Mouse (Mus musculus): ENCODE data around the gene Selplg. TPM values are rescaled to one million over a fixed set of nuclear protein-coding genes. Genes with fewer than 3 reads are reported as not detected.

Selplg gene
- polyA plus RNA-seq, 1 experiment, result 1.3 TPM

GRCm38 (mm10) chr5:113805301-113805700, 27.1 kb downstream of the Selplg start:
- no peak for DNase-seq (ENCODE audit: low read depth)

DNA sequence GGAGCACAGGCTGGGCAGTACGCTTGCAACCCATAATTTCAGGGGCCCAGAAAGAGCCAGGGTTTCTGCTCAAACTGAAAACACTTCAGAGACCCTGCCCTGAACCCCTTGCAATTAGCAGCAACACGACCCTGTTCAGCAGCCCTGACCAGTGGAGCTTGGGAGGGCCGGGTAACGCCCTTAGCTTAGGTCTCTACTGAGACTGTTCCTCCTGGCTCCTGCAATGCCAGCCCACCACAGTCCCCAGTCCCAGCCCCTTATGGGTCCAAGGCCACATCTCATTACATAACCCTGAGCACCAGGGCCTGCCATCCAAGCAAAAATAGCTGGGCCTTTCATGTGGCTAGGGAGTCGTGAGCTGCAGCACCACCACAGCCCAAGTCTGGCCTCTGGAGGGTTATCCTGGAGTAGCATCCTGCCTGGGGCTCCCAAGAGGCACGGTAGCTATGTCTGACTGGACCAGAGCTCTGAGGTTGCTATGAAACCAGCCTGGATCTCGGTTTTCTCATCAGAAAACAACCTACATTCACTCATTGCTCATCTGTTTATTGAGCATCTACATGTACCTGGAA, 28.0 kb downstream of the Selplg start:
- no peak for TF ChIP-seq CTCF (IDR thresholded peaks at IDR 0.05; ENCODE audit: borderline replicate concordance, extremely low read depth, insufficient read depth, insufficient read length)
- DNase-seq (ENCODE audit: low read depth), result no peak

More at GRCm38 (mm10) chr5:113805301-113805700, 27.1 kb downstream of the Selplg start:
- TF ChIP-seq CTCF (IDR thresholded peaks at IDR 0.05; ENCODE audit: borderline replicate concordance, extremely low read depth, insufficient read depth, insufficient read length), result no peak
- TF ChIP-seq POLR2A (IDR thresholded peaks at IDR 0.05; ENCODE audit: borderline replicate concordance, extremely low read depth, insufficient read depth, insufficient read length, poor library complexity, severe bottlenecking), result no peak

GRCm38 (mm10) chr5:113800280-113800679, 32.2 kb downstream of the Selplg start, which contains the start of gene Tmem119:
Gene Tmem119 (minus strand): TSS chr5:113800516.
- TF ChIP-seq CTCF (IDR thresholded peaks at IDR 0.05; ENCODE audit: borderline replicate concordance, extremely low read depth, insufficient read depth, insufficient read length) (no peak), POLR2A (IDR thresholded peaks at IDR 0.05; ENCODE audit: borderline replicate concordance, extremely low read depth, insufficient read depth, insufficient read length, poor library complexity, severe bottlenecking) (no peak)
- peak; percentile 78 for DNase-seq (ENCODE audit: low read depth)

DNA sequence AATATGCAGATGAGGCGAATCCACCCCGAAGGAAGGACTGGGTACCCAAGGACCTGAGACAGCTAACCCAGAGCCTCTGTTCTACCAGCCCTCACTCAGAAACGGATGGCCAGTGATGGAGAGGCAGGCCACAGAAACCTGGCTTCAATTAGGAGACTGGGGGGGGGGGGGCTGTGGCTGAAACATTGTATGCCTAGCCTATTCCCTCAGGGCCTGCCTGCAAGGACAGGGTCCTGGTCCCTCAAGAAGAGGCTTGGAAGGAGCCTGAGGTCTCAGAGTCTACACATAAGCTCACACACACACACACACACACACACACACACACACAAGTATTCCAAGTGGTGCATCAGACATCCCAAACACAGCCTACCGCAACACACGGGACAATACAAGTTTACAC, 32.8 kb downstream of the Selplg start:
- TF ChIP-seq CTCF (IDR thresholded peaks at IDR 0.05; ENCODE audit: borderline replicate concordance, extremely low read depth, insufficient read depth, insufficient read length), result no peak
- no peak for TF ChIP-seq POLR2A (IDR thresholded peaks at IDR 0.05; ENCODE audit: borderline replicate concordance, extremely low read depth, insufficient read depth, insufficient read length, poor library complexity, severe bottlenecking)

DNA sequence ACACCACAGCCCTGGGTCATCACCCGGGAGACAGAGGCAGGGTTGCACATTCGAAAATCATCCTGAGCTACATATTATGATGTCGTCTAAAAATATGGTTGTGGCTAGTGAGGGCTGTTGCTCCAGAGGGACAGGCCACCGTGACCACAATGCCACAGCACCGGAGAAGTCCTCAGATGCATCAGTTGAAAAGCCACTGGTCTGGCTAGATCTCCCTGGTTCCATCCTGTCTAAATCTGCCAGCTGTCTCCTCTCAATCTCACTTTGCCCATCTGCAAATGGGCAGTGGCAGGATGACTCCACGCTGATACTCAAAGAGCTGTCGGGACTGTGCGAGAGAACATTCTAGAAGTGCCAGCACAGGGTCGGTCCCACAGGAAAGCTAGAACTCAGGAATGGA, 33.9 kb downstream of the Selplg start:
- no peak for DNase-seq (ENCODE audit: low read depth)
- no peak for TF ChIP-seq POLR2A (IDR thresholded peaks at IDR 0.05; ENCODE audit: borderline replicate concordance, extremely low read depth, insufficient read depth, insufficient read length, poor library complexity, severe bottlenecking)
- no peak for TF ChIP-seq CTCF (IDR thresholded peaks at IDR 0.05; ENCODE audit: borderline replicate concordance, extremely low read depth, insufficient read depth, insufficient read length)

More for the DNA sequence above, 32.8 kb downstream of the Selplg start:
- DNase-seq (ENCODE audit: low read depth), result no peak

DNA sequence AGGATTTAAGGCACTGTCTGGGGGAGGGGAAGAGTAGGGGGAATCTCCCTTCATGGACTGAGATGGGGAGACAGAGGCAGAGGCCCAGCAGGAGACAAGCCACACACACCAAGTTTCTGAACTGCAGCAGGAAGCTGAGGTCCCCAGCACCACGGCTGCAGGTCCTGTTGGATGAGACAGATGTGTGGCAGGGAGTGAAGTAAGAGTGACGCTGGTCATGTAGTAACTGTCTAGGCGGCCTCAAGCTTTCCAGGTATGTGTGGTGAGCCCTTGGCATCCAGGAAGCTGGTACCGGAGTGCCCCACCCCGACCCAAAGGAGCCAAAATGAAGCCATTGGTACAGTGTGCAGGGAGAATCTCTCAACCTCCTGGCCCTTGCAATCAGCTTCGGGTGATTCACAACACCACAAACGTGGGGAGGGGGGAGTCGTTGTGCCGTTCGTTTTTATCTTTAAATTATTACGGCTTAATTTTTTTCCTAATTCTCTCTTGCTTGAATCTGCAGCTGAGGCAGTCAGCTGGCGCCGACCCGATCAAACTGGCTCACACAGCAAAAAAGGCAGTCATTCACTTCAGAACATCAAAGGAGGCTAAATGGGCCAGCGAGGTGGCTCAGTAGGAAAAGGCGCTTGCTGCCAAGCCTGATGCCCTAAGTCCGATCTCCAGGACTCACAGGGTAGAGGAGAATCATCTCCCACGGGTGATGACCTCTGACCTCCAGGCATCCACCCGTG, 35.1 kb downstream of the Selplg start:
- no peak for TF ChIP-seq CTCF (IDR thresholded peaks at IDR 0.05; ENCODE audit: borderline replicate concordance, extremely low read depth, insufficient read depth, insufficient read length)
- TF ChIP-seq POLR2A (IDR thresholded peaks at IDR 0.05; ENCODE audit: borderline replicate concordance, extremely low read depth, insufficient read depth, insufficient read length, poor library complexity, severe bottlenecking), result no peak
- DNase-seq (ENCODE audit: low read depth), result peak; percentile 18

- DNase-seq (ENCODE audit: low read depth), result peak; percentile 24
- TF ChIP-seq POLR2A (IDR thresholded peaks at IDR 0.05; ENCODE audit: borderline replicate concordance, extremely low read depth, insufficient read depth, insufficient read length, poor library complexity, severe bottlenecking) (no peak), CTCF (IDR thresholded peaks at IDR 0.05; ENCODE audit: borderline replicate concordance, extremely low read depth, insufficient read depth, insufficient read length) (no peak)
These were observed 35.9 kb downstream of the Selplg start for GRCm38 (mm10) chr5:113796401-113797148.

DNA sequence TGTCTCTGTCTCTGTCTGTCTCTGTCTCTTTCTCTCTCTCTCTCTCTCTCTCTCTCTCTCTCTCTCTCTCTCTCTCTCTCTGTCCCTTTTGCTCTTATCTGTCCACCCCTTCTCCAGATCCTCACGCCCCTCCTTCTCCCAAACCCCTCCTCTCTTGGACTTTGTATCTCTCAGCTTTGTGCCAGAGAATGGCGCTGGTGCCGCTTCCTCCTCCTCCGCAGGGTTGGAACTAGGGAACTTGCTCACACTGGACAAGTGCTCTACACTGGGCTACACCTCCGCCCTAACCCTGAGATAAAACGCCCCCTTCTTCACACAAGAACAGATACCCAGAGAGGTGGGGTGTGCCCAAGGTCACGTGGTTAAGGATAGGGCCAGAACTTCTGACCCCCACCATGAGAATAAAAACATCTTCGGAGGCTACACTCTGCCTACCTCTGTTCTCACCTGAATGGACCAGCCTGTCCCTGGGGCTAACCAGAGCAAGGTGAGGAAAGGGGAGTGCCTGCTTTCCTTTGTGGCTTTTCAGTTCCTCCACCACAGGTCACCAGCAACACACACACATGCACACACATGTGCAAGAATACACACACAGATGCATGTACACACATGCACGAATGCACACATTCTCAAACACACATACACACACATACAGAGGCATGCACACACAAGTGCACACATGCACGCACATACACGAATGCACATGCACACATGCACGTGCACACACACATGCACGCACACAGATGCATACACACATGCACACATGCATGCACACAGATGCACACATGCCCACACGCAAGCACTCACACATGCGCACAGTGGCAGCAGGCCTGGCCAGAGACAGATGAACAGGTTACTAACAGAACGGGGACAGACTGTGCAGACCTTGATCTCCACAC, 41.0 kb downstream of the Selplg start:
- no peak for TF ChIP-seq CTCF (IDR thresholded peaks at IDR 0.05; ENCODE audit: borderline replicate concordance, extremely low read depth, insufficient read depth, insufficient read length)
- TF ChIP-seq POLR2A (IDR thresholded peaks at IDR 0.05; ENCODE audit: borderline replicate concordance, extremely low read depth, insufficient read depth, insufficient read length, poor library complexity, severe bottlenecking), result no peak
- no peak for DNase-seq (ENCODE audit: low read depth)

- DNase-seq (ENCODE audit: low read depth), result no peak
- TF ChIP-seq POLR2A (IDR thresholded peaks at IDR 0.05; ENCODE audit: borderline replicate concordance, extremely low read depth, insufficient read depth, insufficient read length, poor library complexity, severe bottlenecking) (no peak), CTCF (IDR thresholded peaks at IDR 0.05; ENCODE audit: borderline replicate concordance, extremely low read depth, insufficient read depth, insufficient read length) (no peak)
These were observed 41.8 kb downstream of the Selplg start for GRCm38 (mm10) chr5:113790453-113791196.

DNA sequence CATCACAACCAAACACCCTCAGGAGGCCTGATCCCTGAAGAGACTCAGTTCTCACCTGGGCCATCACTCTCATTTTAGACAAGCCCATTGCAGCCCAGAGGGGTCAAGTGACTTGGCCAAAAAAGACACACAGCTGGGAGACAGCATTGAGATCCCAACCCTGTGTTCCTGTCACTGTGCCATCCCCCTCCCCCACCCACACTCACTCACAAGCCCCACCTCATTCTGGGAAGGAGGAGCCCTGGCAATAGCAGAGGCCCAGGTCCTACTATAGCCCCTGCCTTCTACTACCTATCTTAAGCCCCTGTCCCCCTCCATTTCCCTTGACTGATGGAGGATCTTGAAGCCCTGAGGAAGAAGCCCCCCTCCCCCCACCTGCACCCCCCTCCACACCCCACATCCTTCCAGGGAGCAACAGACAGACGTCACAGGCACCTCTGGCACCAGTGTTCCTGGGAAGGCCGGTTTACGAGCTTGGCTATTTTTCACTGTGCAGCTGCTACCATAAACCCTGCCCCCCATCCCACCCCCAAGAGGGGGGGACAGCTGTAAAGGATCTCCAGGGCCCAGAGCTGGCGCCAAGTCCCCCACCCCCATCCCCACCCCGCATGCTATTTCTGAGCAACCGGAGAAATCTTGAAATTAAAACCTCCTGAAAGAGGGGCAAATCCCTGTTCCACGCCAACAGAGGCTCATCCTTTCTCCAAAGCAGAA, 43.2 kb downstream of the Selplg start:
- no peak for DNase-seq (ENCODE audit: low read depth)
- no peak for TF ChIP-seq POLR2A (IDR thresholded peaks at IDR 0.05; ENCODE audit: borderline replicate concordance, extremely low read depth, insufficient read depth, insufficient read length, poor library complexity, severe bottlenecking)
- no peak for TF ChIP-seq CTCF (IDR thresholded peaks at IDR 0.05; ENCODE audit: borderline replicate concordance, extremely low read depth, insufficient read depth, insufficient read length)

Data from brain, embryonic 14.5 days (tissue).